In genomic region chrX:167210319-167210728, GRCm38 (mm10) we compare ENCODE assay signal across 8 mouse cellular contexts. TPM values are rescaled to one million over a fixed set of nuclear protein-coding genes. Genes with fewer than 3 reads are reported as not detected.
A peak's percentile ranks its signal among the peaks of the same experiment; 100 is the strongest.
DNase-seq lines count a peak whose midpoint lies in the region; ATAC-seq and TF ChIP-seq lines count a peak whose summit lies in the region.

No protein-coding gene starts in this region.

- peak; percentile 50 to 62 for ATAC-seq in hematopoietic stem cell, adult 5-6 weeks (replicated peaks in 1 of 2; ENCODE audit: insufficient read depth in 1 of 2, low FRiP score in 2 of 2, low TSS enrichment in 1 of 2, low read depth in 1 of 2, poor library complexity in 2 of 2, severe bottlenecking in 2 of 2)
- ATAC-seq in liver, embryonic 15.5 days (ENCODE audit: insufficient read depth): peak; percentile 27; the same call in 1 of the 2 replicates

- H3K4me3 ChIP-seq in gastrocnemius, adult 2 months: peak overlapping the region; percentile 84
- peak overlapping the region; percentile 58 for H3K4me3 ChIP-seq in bone marrow macrophage, adult 2 months (ENCODE audit: insufficient read depth, low read length)
- H3K4me3 ChIP-seq in liver, embryonic 15.5 days (replicated peaks): no peak overlapping the region
- peak overlapping the region; percentile 3; the same call in 1 of the 2 replicates for H3K4me3 ChIP-seq in small intestine, adult 2 months (ENCODE audit: low read depth, low read length)

- no peaks in the 10 kb centered on the region for H3K36me3 ChIP-seq in liver, embryonic 15.5 days (replicated peaks)
- H3K36me3 ChIP-seq in small intestine, adult 2 months (ENCODE audit: control insufficient read depth, insufficient read depth, low read length): peaks cover 10% of the 10 kb centered on the region

- peak overlapping the region; percentile 66 for H3K4me2 ChIP-seq in liver, embryonic 15.5 days

- H3K4me1 ChIP-seq in bone marrow macrophage, adult 2 months (ENCODE audit: control insufficient read depth, insufficient read depth, low read length): peaks cover 20% of the 10 kb centered on the region
- 0 out of 2 replicates have a peak, but pooled peaks cover 4% of the 10 kb centered on the region for H3K4me1 ChIP-seq in liver, embryonic 15.5 days (replicated peaks)
- H3K4me1 ChIP-seq in small intestine, adult 2 months (ENCODE audit: control insufficient read depth, insufficient read depth, insufficient read length, low read length): peaks cover 5% of the 10 kb centered on the region; the same call in 1 of the 2 replicates

- H3K27ac ChIP-seq in gastrocnemius, adult 2 months: peak overlapping the region; percentile 79
- peak overlapping the region; percentile 100 for H3K27ac ChIP-seq in bone marrow macrophage, adult 2 months (ENCODE audit: insufficient read depth, low read depth, low read length)
- H3K27ac ChIP-seq in liver, embryonic 15.5 days (replicated peaks): peak overlapping the region; percentile 24; the same call in 1 of the 2 replicates
- peak overlapping the region; percentile 95 for H3K27ac ChIP-seq in small intestine, adult 2 months (ENCODE audit: insufficient read depth, low read depth, low read length)

- no peak overlapping the region for H3K9ac ChIP-seq in liver, embryonic 15.5 days

- DNase-seq in gastrocnemius, adult 2 months: no peak
- no peak for DNase-seq in gastrocnemius, adult 8-10 months (ENCODE audit: low spot score in 2 of 2)
- DNase-seq in embryo, embryonic 10.5 days (ENCODE audit: low spot score): no peak
- DNase-seq in layer of hippocampus, postnatal 36 days: no peak

- H3K9me3 ChIP-seq in liver, embryonic 15.5 days (replicated peaks): no peaks in the 10 kb centered on the region

- H3K27me3 ChIP-seq in liver, embryonic 15.5 days: peaks cover 20% of the 10 kb centered on the region
- H3K27me3 ChIP-seq in small intestine, adult 2 months (ENCODE audit: control insufficient read depth, insufficient read depth, low read length): no peaks in the 10 kb centered on the region

- TF ChIP-seq POLR2A in bone marrow macrophage, adult 2 months (IDR thresholded peaks at IDR 0.05; ENCODE audit: borderline replicate concordance, low read depth, low read length): no peak
- no peak for TF ChIP-seq POLR2A in small intestine, adult 2 months (IDR thresholded peaks at IDR 0.05; ENCODE audit: low read depth, low read length)

- 7% methylated on average over 6 of the region's 6 CpGs for WGBS in liver, embryonic 15.5 days (ENCODE audit: insufficient replicate concordance)
- 11% methylated on average over 6 of the region's 6 CpGs for WGBS in small intestine, adult 2 months

- TF ChIP-seq CTCF in gastrocnemius, adult 2 months (IDR thresholded peaks at IDR 0.05): no peak
- TF ChIP-seq CTCF in bone marrow macrophage, adult 2 months (IDR thresholded peaks at IDR 0.05; ENCODE audit: low read depth, low read length): no peak
- TF ChIP-seq CTCF in small intestine, adult 2 months (IDR thresholded peaks at IDR 0.05; ENCODE audit: extremely low read depth, insufficient read length, insufficient replicate concordance, low read depth, low read length): no peak

- intact Hi-C loops in gastrocnemius, adult 2 months (cut with DNase I): no loop called here

RNA-seq across cellular contexts. Expression of gene Tmsb4x, which starts 1.2 kb away (rescaled TPM):
- 100 to 1,000 TPM; 120 to 207 TPM for total RNA-seq in gastrocnemius, adult 2 months (2021)
- total RNA-seq in gastrocnemius, adult 8-10 months (2022): 100 to 1,000 TPM; 149 to 210 (median 158) TPM
- 12,467 and 14,564 TPM in 2 replicates for polyA plus RNA-seq in bone marrow macrophage, adult 2 months (2012; ENCODE audit: insufficient read depth, insufficient read length, missing spikeins)
- 644 and 1,558 TPM in 2 replicates for total RNA-seq in hematopoietic stem cell, adult 5-6 weeks (2017)
- polyA plus RNA-seq in liver, embryonic 15.5 days (2015; fragmentation: Nextera tagmentation; extraction: Ambion mirVana): 972 and 1,248 TPM in 2 replicates
- polyA plus RNA-seq in small intestine, adult 2 months (2012; rRNA removed): 44.6 and 57.7 TPM in 2 replicates
- 1,000 to 10,000 TPM; 1,717 to 1,792 TPM for total RNA-seq in layer of hippocampus, postnatal 36 days (2021)

RNA-seq across cellular contexts. Expression of gene Tlr8, which starts 53.8 kb away (rescaled TPM):
- under 1 TPM; 0.36 to 0.73 TPM for total RNA-seq in gastrocnemius, adult 2 months (2021)
- under 1 TPM in 3 of 4 experiments, not detected in 1; 0.29 to 0.83 (median 0.46) TPM for total RNA-seq in gastrocnemius, adult 8-10 months (2022)
- 156 and 229 TPM in 2 replicates for polyA plus RNA-seq in bone marrow macrophage, adult 2 months (2012; ENCODE audit: insufficient read depth, insufficient read length, missing spikeins)
- 0.74 and 2.8 TPM in 2 replicates for total RNA-seq in hematopoietic stem cell, adult 5-6 weeks (2017)
- polyA plus RNA-seq in liver, embryonic 15.5 days (2015; fragmentation: Nextera tagmentation; extraction: Ambion mirVana): 0.74 and 0.86 TPM in 2 replicates
- polyA plus RNA-seq in small intestine, adult 2 months (2012; rRNA removed): 0.05 TPM in 1 of 2 replicates, not detected in the other
- not detected for total RNA-seq in layer of hippocampus, postnatal 36 days (2021)

Comparison
In these comparisons a context has a peak if more than half of its experiments do, and no peak if none do; other contexts are left out.
1. H3K27ac ChIP-seq: peak in every context shown above with its lines; median percentile 100 in bone marrow macrophage, adult 2 months; 95 in small intestine, adult 2 months; 79 in gastrocnemius, adult 2 months; 24 in liver, embryonic 15.5 days.